Mouse (Mus musculus): Measurements from ENCODE around the gene Tspyl4. TPM values are rescaled to one million over a fixed set of nuclear protein-coding genes. Genes with fewer than 3 reads are reported as not detected.
A peak's percentile ranks its signal among the peaks of the same experiment; 100 is the strongest.

Tspyl4 gene
- polyA plus RNA-seq, 1 experiment from 2014 or later = 31.0 TPM

DNA sequence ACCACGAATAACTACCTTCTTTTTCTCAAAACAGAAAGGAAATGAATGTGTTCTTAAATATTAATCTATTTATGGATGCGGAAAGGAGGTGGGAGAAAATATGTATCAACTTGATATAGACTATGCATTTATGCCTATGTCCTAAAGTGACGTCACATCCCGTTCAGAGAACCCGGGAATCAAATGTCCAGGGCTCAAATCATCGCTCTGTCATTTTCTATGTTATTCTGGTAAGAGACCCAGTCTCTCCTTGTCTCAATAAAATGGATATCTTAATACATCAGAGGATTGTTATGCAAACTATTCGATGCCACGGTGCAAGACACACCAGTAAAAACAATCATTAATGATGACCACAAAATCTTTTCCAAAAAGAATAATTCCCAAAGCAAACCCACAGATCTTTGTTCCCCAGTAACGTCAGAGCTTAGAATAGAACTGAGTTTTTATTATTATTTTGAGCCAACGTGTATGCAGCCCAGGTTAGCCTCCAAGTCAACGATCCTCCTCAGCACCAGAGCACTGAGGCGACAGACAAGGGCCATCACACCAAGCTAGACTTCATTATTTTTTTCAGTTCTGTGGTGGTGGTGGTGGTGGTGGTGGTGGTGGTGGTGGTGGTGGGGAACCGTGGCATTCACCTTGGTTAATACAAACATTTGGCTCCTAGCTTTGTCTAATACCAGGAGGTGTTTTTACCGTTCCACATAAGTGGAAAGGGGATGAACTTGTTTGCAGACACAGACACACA lies 15.9 kb upstream of the Tspyl4 start:
- ATAC-seq (ENCODE audit: low FRiP score) (peak; percentile 56), DNase-seq (ENCODE audit: low spot score) (peak; percentile 23)
- WGBS = 20% methylated on average over 14 of the region's 14 CpGs
- Histone ChIP-seq H3K9me3 (ENCODE audit: control insufficient read depth, low read length) (no peaks in the 10 kb centered on the region), H3K9ac (ENCODE audit: low read depth, low read length) (peak overlapping the region; percentile 61), H3K36me3 (ENCODE audit: control insufficient read depth, insufficient read depth, low read length) (no peaks in the 10 kb centered on the region), H3K4me2 (replicated peaks; ENCODE audit: low read depth, low read length) (peak overlapping the region; percentile 65), H3K27ac (ENCODE audit: low read depth, low read length) (peak overlapping the region; percentile 71), H3K27me3 (ENCODE audit: control insufficient read depth, insufficient read depth, low read length) (no peaks in the 10 kb centered on the region), H3K4me3 (ENCODE audit: low read depth, low read length) (peak overlapping the region; percentile 87), H3K4me1 (replicated peaks; ENCODE audit: control insufficient read depth, insufficient read depth, low read length) (peaks cover 3% of the 10 kb centered on the region; the same call in 1 of the 2 replicates)

- H3K4me2 ChIP-seq (replicated peaks; ENCODE audit: low read depth, low read length) = peak within 1 kb of the TSS; percentile 81
- no peaks in the 10 kb centered on the region for H3K27me3 ChIP-seq (ENCODE audit: control insufficient read depth, insufficient read depth, low read length)
- ATAC-seq (ENCODE audit: low FRiP score) = peak; percentile 98
- H3K9me3 ChIP-seq (ENCODE audit: control insufficient read depth, low read length) = no peaks in the 10 kb centered on the region
- under 1% methylated on average over 38 of the region's 38 CpGs for WGBS
- H3K36me3 ChIP-seq (ENCODE audit: control insufficient read depth, insufficient read depth, low read length) = no peaks in the 10 kb centered on the region
- H3K9ac ChIP-seq (ENCODE audit: low read depth, low read length) = peak within 1 kb of the TSS; percentile 80
- H3K4me1 ChIP-seq (replicated peaks; ENCODE audit: control insufficient read depth, insufficient read depth, low read length) = peaks cover 3% of the 10 kb centered on the region; the same call in 1 of the 2 replicates
- peak; percentile 97 for DNase-seq (ENCODE audit: low spot score)
- peak within 1 kb of the TSS; percentile 71 for H3K27ac ChIP-seq (ENCODE audit: low read depth, low read length)
- peak within 1 kb of the TSS; percentile 87 for H3K4me3 ChIP-seq (ENCODE audit: low read depth, low read length)
Observed at GRCm38 (mm10) chr10:34281962-34282388, 15.3 kb upstream of the Tspyl4 start, which contains the start of gene Tspyl1. TSS of gene Tspyl1 (plus strand) at chr10:34282190.

DNA sequence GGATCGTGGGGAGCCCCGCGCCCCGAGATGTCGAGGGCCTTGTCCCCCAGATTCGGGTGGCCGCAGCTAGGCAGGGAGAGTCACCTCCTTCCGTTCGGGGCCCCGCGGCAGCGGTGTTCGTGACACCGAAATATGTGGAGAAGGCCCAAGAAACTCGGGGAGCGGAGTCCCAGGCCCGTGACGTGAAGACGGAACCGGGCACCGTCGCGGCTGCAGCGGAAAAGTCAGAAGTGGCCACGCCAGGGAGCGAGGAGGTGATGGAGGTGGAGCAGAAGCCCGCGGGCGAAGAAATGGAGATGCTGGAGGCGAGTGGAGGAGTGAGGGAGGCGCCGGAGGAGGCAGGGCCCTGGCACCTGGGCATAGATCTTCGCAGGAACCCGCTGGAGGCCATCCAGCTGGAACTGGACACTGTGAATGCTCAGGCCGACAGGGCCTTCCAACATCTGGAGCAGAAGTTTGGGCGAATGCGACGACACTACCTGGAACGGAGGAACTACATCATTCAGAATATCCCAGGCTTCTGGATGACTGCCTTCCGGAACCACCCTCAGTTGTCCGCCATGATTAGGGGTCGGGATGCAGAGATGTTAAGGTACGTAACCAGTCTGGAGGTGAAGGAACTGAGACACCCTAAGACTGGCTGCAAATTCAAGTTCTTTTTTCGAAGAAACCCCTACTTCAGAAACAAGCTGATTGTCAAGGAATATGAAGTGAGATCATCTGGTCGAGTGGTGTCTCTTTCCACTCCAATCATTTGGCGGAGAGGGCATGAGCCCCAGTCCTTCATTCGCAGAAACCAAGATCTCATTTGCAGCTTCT lies 14.6 kb upstream of the Tspyl4 start:
- DNase-seq (ENCODE audit: low spot score) = peak; percentile 56
- H3K4me1 ChIP-seq (replicated peaks; ENCODE audit: control insufficient read depth, insufficient read depth, low read length) = peaks cover 3% of the 10 kb centered on the region; the same call in 1 of the 2 replicates
- no peaks in the 10 kb centered on the region for H3K9me3 ChIP-seq (ENCODE audit: control insufficient read depth, low read length)
- ATAC-seq (ENCODE audit: low FRiP score) = peak; percentile 45
- H3K27me3 ChIP-seq (ENCODE audit: control insufficient read depth, insufficient read depth, low read length) = no peaks in the 10 kb centered on the region
- H3K36me3 ChIP-seq (ENCODE audit: control insufficient read depth, insufficient read depth, low read length) = no peaks in the 10 kb centered on the region
- peak overlapping the region; percentile 81 for H3K4me2 ChIP-seq (replicated peaks; ENCODE audit: low read depth, low read length)
- peak overlapping the region; percentile 64 for H3K27ac ChIP-seq (ENCODE audit: low read depth, low read length)
- H3K4me3 ChIP-seq (ENCODE audit: low read depth, low read length) = peak overlapping the region; percentile 87
- 4% methylated on average over 46 of the region's 47 CpGs for WGBS
- H3K9ac ChIP-seq (ENCODE audit: low read depth, low read length) = peak overlapping the region; percentile 80

GRCm38 (mm10) chr10:34296911-34297298 lies 337 bp upstream of the Tspyl4 start:
- peaks cover 12% of the 10 kb centered on the region for H3K4me1 ChIP-seq (replicated peaks; ENCODE audit: control insufficient read depth, insufficient read depth, low read length)
- H3K4me3 ChIP-seq (ENCODE audit: low read depth, low read length) = peak overlapping the region; percentile 74
- H3K27ac ChIP-seq (ENCODE audit: low read depth, low read length) = no peak overlapping the region
- H3K4me2 ChIP-seq (replicated peaks; ENCODE audit: low read depth, low read length) = peak overlapping the region; percentile 33
- H3K36me3 ChIP-seq (ENCODE audit: control insufficient read depth, insufficient read depth, low read length) = no peaks in the 10 kb centered on the region
- peak; percentile 31 for ATAC-seq (ENCODE audit: low FRiP score)
- H3K27me3 ChIP-seq (ENCODE audit: control insufficient read depth, insufficient read depth, low read length) = no peaks in the 10 kb centered on the region
- no peaks in the 10 kb centered on the region for H3K9me3 ChIP-seq (ENCODE audit: control insufficient read depth, low read length)
- 4% methylated on average over 13 of the region's 13 CpGs for WGBS
- peak; percentile 33 for DNase-seq (ENCODE audit: low spot score)
- H3K9ac ChIP-seq (ENCODE audit: low read depth, low read length) = peak overlapping the region; percentile 53; the same call in 1 of the 2 replicates

- peak overlapping the region; percentile 52 for H3K4me2 ChIP-seq (replicated peaks; ENCODE audit: low read depth, low read length)
- H3K9ac ChIP-seq (ENCODE audit: low read depth, low read length) = peak overlapping the region; percentile 90
- peak; percentile 60 for DNase-seq (ENCODE audit: low spot score)
- no peaks in the 10 kb centered on the region for H3K27me3 ChIP-seq (ENCODE audit: control insufficient read depth, insufficient read depth, low read length)
- WGBS = 42% methylated on average over 25 of the region's 25 CpGs
- no peaks in the 10 kb centered on the region for H3K36me3 ChIP-seq (ENCODE audit: control insufficient read depth, insufficient read depth, low read length)
- ATAC-seq (ENCODE audit: low FRiP score) = peak; percentile 54
- peak overlapping the region; percentile 94 for H3K27ac ChIP-seq (ENCODE audit: low read depth, low read length)
- H3K4me1 ChIP-seq (replicated peaks; ENCODE audit: control insufficient read depth, insufficient read depth, low read length) = peaks cover 12% of the 10 kb centered on the region
- peak overlapping the region; percentile 74 for H3K4me3 ChIP-seq (ENCODE audit: low read depth, low read length)
- H3K9me3 ChIP-seq (ENCODE audit: control insufficient read depth, low read length) = no peaks in the 10 kb centered on the region
Observed at GRCm38 (mm10) chr10:34297980-34298753, 925 bp downstream of the Tspyl4 start.

- 11% methylated on average over 5 of the region's 5 CpGs for WGBS
- peak overlapping the region; percentile 29; the same call in 1 of the 2 replicates for H3K9ac ChIP-seq (ENCODE audit: low read depth, low read length)
- H3K4me2 ChIP-seq (replicated peaks; ENCODE audit: low read depth, low read length) = peak overlapping the region; percentile 52
- H3K27me3 ChIP-seq (ENCODE audit: control insufficient read depth, insufficient read depth, low read length) = no peaks in the 10 kb centered on the region
- H3K36me3 ChIP-seq (ENCODE audit: control insufficient read depth, insufficient read depth, low read length) = no peaks in the 10 kb centered on the region
- no peak for ATAC-seq (ENCODE audit: low FRiP score)
- 0 out of 2 replicates have a peak overlapping the region, but pooled peaks have one; percentile 3 for H3K27ac ChIP-seq (ENCODE audit: low read depth, low read length)
- peak; percentile 35 for DNase-seq (ENCODE audit: low spot score)
- no peaks in the 10 kb centered on the region for H3K9me3 ChIP-seq (ENCODE audit: control insufficient read depth, low read length)
- H3K4me3 ChIP-seq (ENCODE audit: low read depth, low read length) = peak overlapping the region; percentile 74
- H3K4me1 ChIP-seq (replicated peaks; ENCODE audit: control insufficient read depth, insufficient read depth, low read length) = peaks cover 12% of the 10 kb centered on the region
Observed at GRCm38 (mm10) chr10:34300368-34300767, 3.1 kb downstream of the Tspyl4 start.

GRCm38 (mm10) chr10:34307070-34307469 lies 9.8 kb downstream of the Tspyl4 start:
- no peak for DNase-seq (ENCODE audit: low spot score)
- Histone ChIP-seq H3K4me1 (replicated peaks; ENCODE audit: control insufficient read depth, insufficient read depth, low read length) (no peaks in the 10 kb centered on the region), H3K4me2 (replicated peaks; ENCODE audit: low read depth, low read length) (no peak overlapping the region), H3K4me3 (ENCODE audit: low read depth, low read length) (no peak overlapping the region), H3K36me3 (ENCODE audit: control insufficient read depth, insufficient read depth, low read length) (no peaks in the 10 kb centered on the region), H3K9me3 (ENCODE audit: control insufficient read depth, low read length) (no peaks in the 10 kb centered on the region), H3K27ac (ENCODE audit: low read depth, low read length) (no peak overlapping the region), H3K9ac (ENCODE audit: low read depth, low read length) (no peak overlapping the region), H3K27me3 (ENCODE audit: control insufficient read depth, insufficient read depth, low read length) (no peaks in the 10 kb centered on the region)
- ATAC-seq (ENCODE audit: low FRiP score) = no peak
